Mouse (Mus musculus) myocyte (in vitro differentiated cells): ENCODE results near the gene Padi6.

ENCODE experiments used
- E2F4 ChIP-seq: IDR thresholded peaks from one replicate; pipeline ENCODE4 v1.6.1; 2011; ENCODE audit warnings: mild to moderate bottlenecking, control low read depth, moderate library complexity; ENCODE audit not compliant: insufficient read depth
- MAX ChIP-seq: IDR thresholded peaks from one replicate; pipeline ENCODE4 v1.6.1; 2011; ENCODE audit warnings: low read depth, mild to moderate bottlenecking, control low read depth
- POLR2A ChIP-seq: IDR thresholded peaks from one replicate; pipeline ENCODE4 v1.6.1; 2011; ENCODE audit warnings: low read depth, mild to moderate bottlenecking, control low read depth, moderate library complexity; ENCODE audit not compliant: insufficient read length
- POLR2AphosphoS2 ChIP-seq: IDR thresholded peaks from one replicate; pipeline ENCODE4 v1.6.1; 2011; ENCODE audit warnings: low read depth, control low read depth; ENCODE audit not compliant: insufficient read length
- REST ChIP-seq: IDR thresholded peaks from one replicate; pipeline ENCODE4 v1.6.1; 2011; ENCODE audit warnings: mild to moderate bottlenecking, control low read depth, moderate library complexity; ENCODE audit not compliant: insufficient read depth, insufficient read length
- TCF12 ChIP-seq: IDR thresholded peaks from one replicate; pipeline ENCODE4 v1.6.1; 2011; ENCODE audit warnings: mild to moderate bottlenecking, control low read depth; ENCODE audit not compliant: poor library complexity, insufficient read depth, severe bottlenecking
- TCF3 ChIP-seq: IDR thresholded peaks from one replicate; pipeline ENCODE4 v1.6.1; 2011; ENCODE audit warnings: low read depth, control low read depth; ENCODE audit not compliant: insufficient read length
- USF1 ChIP-seq: IDR thresholded peaks from one replicate; pipeline ENCODE4 v1.6.1; 2011; ENCODE audit warnings: low read depth, mild to moderate bottlenecking, control low read depth, moderate library complexity

- TF ChIP-seq TCF12: no peak
- no peak for TF ChIP-seq MAX
- no peak for TF ChIP-seq REST
- no peak for TF ChIP-seq USF1
- TF ChIP-seq POLR2A: no peak
- no peak for TF ChIP-seq TCF3
- TF ChIP-seq E2F4: no peak
- no peak for TF ChIP-seq POLR2AphosphoS2
Observed at GRCm38 (mm10) chr4:140731654-140732053, 10.8 kb downstream of the Padi6 start.
